Mouse (Mus musculus): ENCODE data around the gene Pomgnt2. TPM values are rescaled to one million over a fixed set of nuclear protein-coding genes. Genes with fewer than 3 reads are reported as not detected.
A peak's percentile ranks its signal among the peaks of the same experiment; 100 is the strongest.
"Not testable (repeated sequence)": the region's sequence is repeated elsewhere in the genome, so short reads cannot be mapped to it uniquely, and the experiment has no call there.

Gene Pomgnt2
- polyA plus RNA-seq, 1 experiment from 2014 or later: 14.0 TPM

GRCm38 (mm10) chr9:122025855-122026590, 29.1 kb upstream of the Pomgnt2 start:
- 67% methylated on average over 7 of the region's 7 CpGs for WGBS
- no peak overlapping the region for H3K9ac ChIP-seq
- no peak overlapping the region for H3K4me3 ChIP-seq (replicated peaks)
- H3K4me2 ChIP-seq: no peak overlapping the region
- ATAC-seq (ENCODE audit: low FRiP score): peak; percentile 39; the same call in 1 of the 2 replicates
- H3K4me1 ChIP-seq: peaks cover 19% of the 10 kb centered on the region
- H3K36me3 ChIP-seq (replicated peaks): no peaks in the 10 kb centered on the region
- H3K9me3 ChIP-seq: no peaks in the 10 kb centered on the region
- H3K27ac ChIP-seq: peak overlapping the region; percentile 36; the same call in 1 of the 2 replicates
- no peaks in the 10 kb centered on the region for H3K27me3 ChIP-seq

GRCm38 (mm10) chr9:122024419-122024818, 27.5 kb upstream of the Pomgnt2 start:
- no peak for ATAC-seq (ENCODE audit: low FRiP score)
- WGBS: 93% methylated on average over 6 of the region's 6 CpGs
- Histone ChIP-seq H3K36me3 (replicated peaks) (no peaks in the 10 kb centered on the region), H3K4me2 (no peak overlapping the region), H3K27ac (no peak overlapping the region), H3K27me3 (no peaks in the 10 kb centered on the region), H3K4me1 (peaks cover 13% of the 10 kb centered on the region; the same call in 1 of the 2 replicates), H3K4me3 (replicated peaks) (no peak overlapping the region), H3K9ac (no peak overlapping the region), H3K9me3 (no peaks in the 10 kb centered on the region)

DNA sequence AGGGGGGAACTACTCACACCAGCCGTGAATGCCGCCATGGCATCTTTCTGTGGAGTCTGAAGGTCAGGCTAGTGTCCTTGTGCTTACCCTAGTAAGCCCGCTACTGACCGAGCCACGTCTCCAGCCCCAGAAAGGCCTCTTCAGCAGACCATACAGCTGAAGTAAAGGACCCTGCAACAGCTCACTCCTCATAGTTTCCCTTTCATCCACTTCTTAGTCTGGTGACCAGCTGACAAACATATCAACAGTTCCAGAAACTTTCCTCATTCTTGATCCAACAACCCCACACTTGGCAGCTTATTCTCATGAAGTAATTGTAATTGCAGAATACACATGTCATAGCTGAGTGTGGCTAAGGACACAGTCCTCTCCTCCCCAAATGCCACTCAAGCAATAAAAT, 27.0 kb upstream of the Pomgnt2 start:
- 70% methylated on average over 5 of the region's 5 CpGs for WGBS

DNA sequence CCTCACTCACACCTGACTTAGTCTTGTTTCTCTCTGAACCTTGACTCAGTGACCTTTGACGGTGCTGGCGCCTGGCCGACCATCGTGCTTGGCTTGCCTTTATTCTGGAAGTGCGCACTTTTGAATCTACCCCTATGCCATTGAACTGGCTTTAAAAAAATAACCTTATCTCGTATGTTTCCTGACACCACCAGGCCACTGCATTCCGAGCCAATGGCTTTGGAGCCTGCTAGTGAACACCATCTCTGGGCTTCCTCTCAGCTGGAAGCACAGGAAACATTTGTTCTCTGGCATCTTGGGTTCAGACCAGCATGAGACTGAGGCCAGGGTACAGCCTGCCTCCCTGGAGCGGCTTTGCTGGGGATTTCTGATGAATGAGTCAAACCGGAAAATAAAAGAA, 25.9 kb upstream of the Pomgnt2 start:
- no peaks in the 10 kb centered on the region for H3K27me3 ChIP-seq

More for the DNA sequence above, 27.0 kb upstream of the Pomgnt2 start:
- Histone ChIP-seq H3K36me3 (replicated peaks) (no peaks in the 10 kb centered on the region), H3K9me3 (no peaks in the 10 kb centered on the region), H3K27ac (no peak overlapping the region), H3K4me3 (replicated peaks) (no peak overlapping the region), H3K4me1 (peaks cover 19% of the 10 kb centered on the region), H3K4me2 (no peak overlapping the region), H3K27me3 (no peaks in the 10 kb centered on the region), H3K9ac (no peak overlapping the region)
- no peak for ATAC-seq (ENCODE audit: low FRiP score)

GRCm38 (mm10) chr9:122021581-122021980, 24.7 kb upstream of the Pomgnt2 start:
- H3K27ac ChIP-seq: no peak overlapping the region
- no peaks in the 10 kb centered on the region for H3K36me3 ChIP-seq (replicated peaks)
- 94% methylated on average over 5 of the region's 5 CpGs for WGBS

More for the DNA sequence above, 25.9 kb upstream of the Pomgnt2 start:
- Histone ChIP-seq H3K9ac (no peak overlapping the region), H3K36me3 (replicated peaks) (no peaks in the 10 kb centered on the region), H3K4me1 (peaks cover 20% of the 10 kb centered on the region), H3K4me2 (no peak overlapping the region), H3K9me3 (no peaks in the 10 kb centered on the region), H3K4me3 (replicated peaks) (no peak overlapping the region), H3K27ac (no peak overlapping the region)
- ATAC-seq (ENCODE audit: low FRiP score): no peak
- WGBS: 71% methylated on average over 9 of the region's 9 CpGs

DNA sequence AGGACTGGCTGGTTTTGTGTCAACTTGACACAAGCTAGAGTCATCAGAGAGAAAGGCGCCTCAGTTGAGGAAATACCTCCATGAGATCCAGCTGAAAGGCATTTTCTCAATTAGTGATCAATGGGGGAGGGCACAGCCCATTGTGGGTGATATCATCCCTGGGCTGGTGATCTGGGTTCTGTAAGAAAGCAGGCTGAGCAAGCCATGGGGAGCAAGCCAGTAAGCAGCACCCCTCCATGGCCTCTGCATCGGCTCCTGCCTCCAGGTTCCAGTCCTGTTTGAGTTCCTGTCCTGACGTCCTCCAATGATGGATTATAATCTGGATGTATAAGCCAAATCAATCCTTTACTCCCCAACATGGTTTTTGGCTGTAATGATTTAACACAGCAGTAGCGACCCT, 24.3 kb upstream of the Pomgnt2 start:
- 86% methylated on average over 4 of the region's 4 CpGs for WGBS
- H3K27me3 ChIP-seq; H3K4me2 ChIP-seq; H3K9me3 ChIP-seq; H3K9ac ChIP-seq; ATAC-seq (ENCODE audit: low FRiP score); H3K27ac ChIP-seq; H3K4me3 ChIP-seq (replicated peaks); H3K36me3 ChIP-seq (replicated peaks): not testable (repeated sequence)
- H3K4me1 ChIP-seq: peaks cover 12% of the 10 kb centered on the region

More at GRCm38 (mm10) chr9:122021581-122021980, 24.7 kb upstream of the Pomgnt2 start:
- peaks cover 15% of the 10 kb centered on the region for H3K4me1 ChIP-seq
- 0 out of 2 replicates have a peak, but pooled peaks cover 3% of the 10 kb centered on the region for H3K27me3 ChIP-seq
- H3K9ac ChIP-seq: no peak overlapping the region
- no peak for ATAC-seq (ENCODE audit: low FRiP score)
- no peak overlapping the region for H3K4me3 ChIP-seq (replicated peaks)
- no peaks in the 10 kb centered on the region for H3K9me3 ChIP-seq
- no peak overlapping the region for H3K4me2 ChIP-seq

DNA sequence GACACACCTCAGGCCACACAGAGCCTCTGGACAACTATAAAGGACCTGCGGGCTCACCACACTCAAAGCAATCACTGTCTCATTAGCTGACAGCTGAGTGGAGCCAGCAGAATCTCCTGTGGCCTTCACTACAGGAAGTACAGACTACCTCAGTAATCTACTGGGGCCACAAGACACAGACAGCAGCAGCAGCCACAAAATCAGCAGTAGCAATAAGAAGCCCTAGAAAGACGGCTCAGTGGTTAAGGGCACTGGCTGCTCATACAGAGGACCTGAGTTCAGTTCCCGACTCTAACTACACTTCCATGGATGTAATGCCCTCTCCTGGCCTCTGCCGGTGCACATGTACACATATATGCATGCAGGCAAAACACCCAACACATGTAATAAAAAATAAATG, 23.4 kb upstream of the Pomgnt2 start:
- Histone ChIP-seq H3K4me3 (replicated peaks) (no peak overlapping the region), H3K9me3 (no peaks in the 10 kb centered on the region), H3K9ac (no peak overlapping the region), H3K27me3 (peaks cover 7% of the 10 kb centered on the region; the same call in 1 of the 2 replicates), H3K36me3 (replicated peaks) (no peaks in the 10 kb centered on the region), H3K4me2 (no peak overlapping the region), H3K27ac (no peak overlapping the region), H3K4me1 (peaks cover 9% of the 10 kb centered on the region)
- 93% methylated on average over 4 of the region's 4 CpGs for WGBS
- no peak for ATAC-seq (ENCODE audit: low FRiP score)

- peak overlapping the region; percentile 19; the same call in 1 of the 2 replicates for H3K4me2 ChIP-seq
- 12% methylated on average over 8 of the region's 8 CpGs for WGBS
- H3K9me3 ChIP-seq: no peaks in the 10 kb centered on the region
- H3K9ac ChIP-seq: no peak overlapping the region
- no peak overlapping the region for H3K4me3 ChIP-seq (replicated peaks)
- H3K4me1 ChIP-seq: peaks cover 9% of the 10 kb centered on the region
- H3K36me3 ChIP-seq (replicated peaks): no peaks in the 10 kb centered on the region
- H3K27ac ChIP-seq: peak overlapping the region; percentile 54; the same call in 1 of the 2 replicates
- ATAC-seq (ENCODE audit: low FRiP score): peak; percentile 76
- peaks cover 7% of the 10 kb centered on the region; the same call in 1 of the 2 replicates for H3K27me3 ChIP-seq
Observed at GRCm38 (mm10) chr9:122018782-122019395, 22.0 kb upstream of the Pomgnt2 start.

DNA sequence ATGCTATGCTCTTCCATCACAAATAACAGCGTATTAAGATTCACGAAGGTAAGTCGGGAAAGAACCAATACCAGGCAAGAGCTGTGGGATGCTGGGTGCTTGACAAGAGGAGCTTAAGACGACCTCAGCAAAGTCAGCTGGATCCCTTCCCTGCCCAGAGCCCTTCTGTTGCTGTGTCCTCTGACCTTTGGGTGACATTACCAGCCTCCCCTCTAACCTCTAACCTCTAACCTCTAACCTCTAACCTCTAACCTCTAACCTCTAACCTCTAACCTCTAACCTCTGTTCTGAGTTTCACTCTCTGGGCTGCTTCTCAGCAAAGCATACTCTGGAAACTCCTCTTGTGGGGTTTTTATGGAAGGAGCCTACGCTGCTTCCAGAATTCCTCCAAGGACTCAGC, 21.2 kb upstream of the Pomgnt2 start:
- no peak overlapping the region for H3K4me2 ChIP-seq
- peaks cover 7% of the 10 kb centered on the region; the same call in 1 of the 2 replicates for H3K27me3 ChIP-seq
- H3K4me1 ChIP-seq: peaks cover 9% of the 10 kb centered on the region
- no peak overlapping the region for H3K4me3 ChIP-seq (replicated peaks)
- ATAC-seq (ENCODE audit: low FRiP score): no peak
- no peak overlapping the region for H3K9ac ChIP-seq
- H3K36me3 ChIP-seq (replicated peaks): no peaks in the 10 kb centered on the region
- H3K27ac ChIP-seq: no peak overlapping the region; the same call in 1 of the 2 replicates
- no peaks in the 10 kb centered on the region for H3K9me3 ChIP-seq
- WGBS: 82% methylated on average over 5 of the region's 5 CpGs

DNA sequence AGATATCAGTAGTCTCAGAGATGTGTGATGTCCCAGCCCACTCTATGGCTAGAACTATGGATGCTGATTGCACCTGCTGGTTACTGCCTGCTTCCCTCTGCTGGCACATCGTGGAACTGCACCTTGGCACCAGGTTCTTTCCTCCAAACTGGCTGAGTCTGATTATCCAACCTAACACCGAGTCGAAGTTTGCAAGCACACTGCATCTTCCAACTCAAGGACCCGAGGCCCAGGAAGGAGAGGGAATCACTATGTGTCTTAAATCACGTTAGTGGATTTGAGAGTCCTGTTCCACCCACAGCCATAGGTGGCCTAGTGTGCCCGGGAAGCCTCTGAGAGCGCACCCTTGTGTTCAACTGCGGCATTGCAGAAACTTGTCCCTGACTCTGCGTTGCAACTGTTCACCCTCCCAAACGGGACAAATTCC, 17.3 kb upstream of the Pomgnt2 start:
- WGBS: 9% methylated on average over 10 of the region's 10 CpGs
- peaks cover 4% of the 10 kb centered on the region for H3K4me1 ChIP-seq
- no peak overlapping the region for H3K4me3 ChIP-seq (replicated peaks)
- no peaks in the 10 kb centered on the region for H3K9me3 ChIP-seq
- H3K27me3 ChIP-seq: peaks cover 12% of the 10 kb centered on the region; the same call in 1 of the 2 replicates
- no peak overlapping the region for H3K9ac ChIP-seq
- H3K36me3 ChIP-seq (replicated peaks): no peaks in the 10 kb centered on the region
- H3K27ac ChIP-seq: no peak overlapping the region
- 0 out of 2 replicates have a peak, but pooled peaks have one; percentile 27 for ATAC-seq (ENCODE audit: low FRiP score)
- H3K4me2 ChIP-seq: peak overlapping the region; percentile 34

DNA sequence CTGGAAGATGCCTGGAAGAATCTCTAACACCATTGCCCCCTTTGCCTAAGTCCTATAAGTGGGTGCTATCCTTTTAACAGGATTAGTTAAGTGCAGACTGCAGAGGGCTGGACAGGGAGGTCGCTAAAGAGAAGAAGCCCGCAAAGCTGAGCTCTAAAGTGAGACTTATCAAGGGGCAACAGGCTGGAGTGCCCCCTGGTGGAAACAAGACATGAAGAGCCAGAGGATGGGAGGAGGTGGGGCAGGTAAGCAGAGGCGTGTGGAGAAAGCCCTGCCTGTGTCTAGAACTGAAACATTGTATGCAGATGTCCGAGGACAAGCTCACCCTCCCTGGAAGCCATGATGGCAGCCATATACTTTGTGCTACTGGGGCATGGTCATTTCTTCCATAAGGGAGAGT, 16.7 kb upstream of the Pomgnt2 start:
- H3K9ac ChIP-seq: no peak overlapping the region
- H3K27me3 ChIP-seq: peaks cover 12% of the 10 kb centered on the region; the same call in 1 of the 2 replicates
- no peaks in the 10 kb centered on the region for H3K9me3 ChIP-seq
- 81% methylated on average over 4 of the region's 4 CpGs for WGBS
- no peak overlapping the region for H3K4me3 ChIP-seq (replicated peaks)
- no peaks in the 10 kb centered on the region for H3K36me3 ChIP-seq (replicated peaks)
- no peak overlapping the region for H3K4me2 ChIP-seq
- no peak overlapping the region for H3K27ac ChIP-seq
- no peak for ATAC-seq (ENCODE audit: low FRiP score)
- peaks cover 3% of the 10 kb centered on the region; the same call in 1 of the 2 replicates for H3K4me1 ChIP-seq

- Histone ChIP-seq H3K4me3 (replicated peaks) (no peak overlapping the region), H3K36me3 (replicated peaks) (no peaks in the 10 kb centered on the region), H3K4me1 (peaks cover 3% of the 10 kb centered on the region; the same call in 1 of the 2 replicates), H3K9me3 (no peaks in the 10 kb centered on the region), H3K9ac (no peak overlapping the region), H3K27me3 (peaks cover 12% of the 10 kb centered on the region; the same call in 1 of the 2 replicates), H3K27ac (no peak overlapping the region), H3K4me2 (no peak overlapping the region)
- WGBS: 74% methylated on average over 2 of the region's 2 CpGs
- no peak for ATAC-seq (ENCODE audit: low FRiP score)
Observed at GRCm38 (mm10) chr9:122012816-122013215, 15.9 kb upstream of the Pomgnt2 start.

All from forebrain, embryonic 12.5 days (tissue).